Mouse (Mus musculus) ovary, postnatal 36 days (tissue): ENCODE measurements around the gene Adamts1.
A peak's percentile ranks its signal among the peaks of the same experiment; 100 is the strongest.

Experiments used
- DNase-seq: peaks from one replicate; pipeline ENCODE4 v3.0.0; 2022; ENCODE audit warnings: low spot score, mixed read lengths

Gene Adamts1

DNA sequence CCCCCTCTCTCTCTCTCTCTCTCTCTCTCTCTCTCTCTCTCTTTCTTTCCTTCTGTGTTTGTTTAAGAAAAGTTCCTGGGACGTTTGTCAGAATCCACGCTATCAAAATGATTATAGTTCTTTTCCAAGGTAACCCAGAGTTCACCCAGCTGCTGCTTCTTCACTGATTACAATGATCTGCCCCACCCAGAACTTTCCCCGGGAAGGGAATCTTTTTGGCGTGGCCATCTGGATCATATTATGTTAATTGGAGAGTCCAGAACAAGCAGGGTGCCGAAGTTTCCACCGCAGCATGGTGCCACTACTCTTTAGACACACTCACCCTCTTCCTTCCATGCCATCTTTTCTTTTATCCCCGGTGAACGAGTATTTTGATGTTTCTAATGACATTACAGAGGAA, 37.2 kb downstream of the Adamts1 start:
- no peak for DNase-seq

DNA sequence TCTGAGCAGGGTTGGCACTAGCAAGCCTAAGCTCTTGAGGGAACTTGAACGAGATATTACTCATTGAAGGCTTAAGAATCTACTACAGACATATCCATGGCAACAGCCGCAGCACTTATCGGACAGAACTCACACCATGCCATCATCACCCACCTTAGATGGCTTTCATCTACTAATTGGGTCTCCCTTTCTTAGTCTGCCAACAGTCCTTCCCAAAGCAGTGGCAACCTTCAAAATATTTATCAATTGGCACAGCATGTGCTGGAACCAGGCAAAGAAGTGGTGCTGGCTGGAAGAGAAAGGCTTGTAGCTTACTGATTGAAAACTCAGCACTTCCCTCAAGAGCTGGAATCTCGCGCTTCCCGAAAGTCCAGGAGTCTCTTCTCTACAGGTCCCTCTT, 37.7 kb downstream of the Adamts1 start:
- no peak for DNase-seq

DNA sequence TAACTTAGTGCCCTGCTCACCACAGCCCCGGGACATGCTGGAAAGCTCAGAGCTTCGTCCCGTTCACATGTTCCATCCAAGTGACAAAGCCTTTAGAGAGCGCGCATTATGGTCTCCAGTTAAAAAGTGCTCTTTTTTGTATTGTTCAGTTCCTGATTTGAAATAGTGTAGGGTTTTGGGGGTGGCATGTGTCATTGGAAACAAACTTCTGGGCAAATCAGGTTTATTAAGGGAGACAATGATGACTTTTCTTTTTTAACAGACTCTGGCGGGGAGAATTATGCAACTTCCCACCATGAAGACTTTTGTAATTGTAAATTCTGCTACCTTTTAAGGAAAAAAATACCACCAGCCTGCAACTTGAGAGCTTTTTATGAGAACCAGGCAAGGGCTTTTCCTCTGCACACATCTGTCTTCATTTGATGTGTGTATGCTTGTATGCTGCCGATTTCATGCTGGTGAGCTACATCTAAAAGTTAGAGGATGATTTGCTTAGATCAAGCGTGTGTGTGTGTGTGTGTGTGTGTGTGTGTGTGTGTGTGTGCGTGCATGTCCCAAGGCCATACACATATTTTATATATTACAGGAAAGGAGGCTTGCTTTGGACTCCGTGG, 40.8 kb downstream of the Adamts1 start:
- DNase-seq = no peak

DNA sequence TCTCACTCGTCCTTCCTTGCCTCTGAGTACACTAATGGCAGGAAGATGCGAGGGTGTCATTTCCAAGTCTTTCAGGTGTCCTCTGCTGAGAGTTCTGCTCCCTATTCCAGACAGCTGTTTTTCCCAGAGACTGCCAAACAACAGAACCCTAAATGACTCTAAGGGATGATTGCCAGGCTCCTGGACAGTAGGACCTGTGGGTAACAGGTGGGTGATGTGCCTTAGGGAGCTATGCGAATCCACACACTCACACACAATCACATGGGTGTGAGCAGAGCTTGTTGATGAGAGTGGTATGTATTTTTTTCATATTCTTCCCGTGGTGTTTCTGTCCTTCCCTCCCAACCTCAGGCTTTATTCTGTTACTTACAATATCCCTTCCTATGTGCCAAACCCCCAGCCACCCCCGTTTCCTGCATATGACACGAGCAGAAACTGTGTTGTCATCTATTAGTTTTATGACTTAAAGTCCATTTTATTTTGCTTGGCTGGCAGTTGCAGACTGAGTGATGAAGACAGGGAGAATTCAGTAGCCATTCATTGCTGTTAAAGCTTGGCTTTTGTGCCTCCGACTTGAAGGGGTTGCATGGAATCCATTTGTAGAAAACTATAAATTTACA, 41.8 kb downstream of the Adamts1 start:
- DNase-seq = no peak

DNA sequence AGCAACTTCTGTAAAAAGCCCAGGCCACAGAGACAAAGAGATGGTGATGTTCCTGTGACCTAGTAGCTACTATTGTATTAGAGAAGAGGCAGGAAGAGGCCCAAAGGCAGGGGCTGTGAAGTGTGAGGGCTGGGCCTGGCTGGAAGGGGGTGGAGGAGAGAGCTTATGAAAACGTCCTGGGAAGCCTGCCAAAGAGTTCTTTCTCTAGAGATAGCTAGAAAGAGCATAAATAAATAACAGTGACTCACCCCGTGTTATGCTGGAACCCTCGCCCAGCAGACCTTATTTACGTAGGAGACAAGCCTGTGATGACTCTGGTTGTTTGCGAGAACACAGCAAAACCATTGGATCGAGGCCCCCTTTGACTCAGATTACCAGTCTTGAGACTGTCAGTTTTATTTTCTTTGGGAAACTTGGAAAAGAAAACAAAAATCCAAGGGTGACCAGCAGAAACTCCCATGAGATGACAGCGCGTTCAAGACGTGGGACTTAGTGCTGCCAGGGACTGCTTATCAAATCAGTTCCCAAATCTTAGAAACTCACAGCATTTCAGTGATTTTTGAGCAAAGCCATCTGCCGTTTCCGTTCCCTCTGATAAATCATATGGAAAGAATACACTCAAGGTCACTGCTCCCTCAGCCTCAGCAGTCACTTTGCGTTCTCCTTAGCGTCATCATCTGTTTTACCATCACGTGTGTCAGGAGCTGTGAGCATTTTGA, 46.7 kb downstream of the Adamts1 start:
- DNase-seq = peak; percentile 49

DNA sequence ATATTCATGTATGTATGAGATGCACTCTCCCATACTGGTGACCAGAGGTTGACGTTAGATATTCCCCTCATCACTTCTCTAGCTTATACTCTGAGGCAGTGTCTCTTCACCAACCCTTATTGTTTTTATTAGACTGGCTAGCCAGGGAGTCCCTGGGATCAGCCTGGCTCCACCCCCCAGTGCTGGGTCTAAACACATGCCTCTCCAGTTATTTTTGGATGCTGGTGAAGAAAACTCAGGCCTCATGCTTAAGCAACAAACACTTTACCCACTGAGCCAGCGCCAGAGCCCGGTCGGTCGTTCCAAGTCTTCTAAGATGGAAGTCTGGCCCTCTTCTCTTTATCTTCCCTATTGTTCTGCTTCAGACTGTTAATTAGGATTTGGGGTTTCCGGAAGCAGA, 53.6 kb downstream of the Adamts1 start:
- peak; percentile 16 for DNase-seq

DNA sequence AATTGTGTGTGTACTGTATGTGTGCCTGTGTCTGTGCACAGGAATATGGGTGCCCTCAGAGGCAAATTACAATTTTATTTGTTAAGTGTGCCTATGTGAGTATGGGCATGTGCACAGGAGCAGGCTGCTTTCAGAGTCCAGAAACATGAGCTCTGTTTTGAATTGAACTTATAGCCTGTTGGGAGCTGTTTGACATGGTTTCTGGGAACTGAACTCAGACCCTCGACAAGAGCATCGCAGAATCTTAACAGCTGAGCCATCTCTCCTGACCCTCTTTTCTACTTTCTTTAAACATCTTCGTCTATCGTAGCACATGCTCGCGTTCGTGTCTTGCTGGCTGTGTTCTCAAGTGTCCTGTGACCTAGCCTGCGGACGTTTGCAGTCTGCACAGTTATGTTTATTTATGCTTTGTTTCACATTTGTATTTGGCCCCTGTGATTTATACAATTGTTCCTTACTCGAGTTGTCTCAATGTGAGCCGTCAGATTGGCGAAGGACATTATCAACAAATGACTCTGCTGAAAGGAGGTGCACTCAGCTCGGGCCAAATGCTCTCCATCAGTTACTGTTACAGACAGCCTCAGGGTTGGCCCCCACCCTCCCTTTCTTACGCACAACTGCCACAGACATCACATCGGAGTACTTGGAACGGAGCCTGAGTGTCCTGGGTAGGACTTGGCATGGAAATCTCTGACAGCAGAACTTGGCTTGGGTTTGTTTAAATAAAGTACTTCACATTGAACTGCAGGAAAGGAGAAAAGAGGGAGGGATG, 55.1 kb downstream of the Adamts1 start:
- DNase-seq = peak; percentile 28

DNA sequence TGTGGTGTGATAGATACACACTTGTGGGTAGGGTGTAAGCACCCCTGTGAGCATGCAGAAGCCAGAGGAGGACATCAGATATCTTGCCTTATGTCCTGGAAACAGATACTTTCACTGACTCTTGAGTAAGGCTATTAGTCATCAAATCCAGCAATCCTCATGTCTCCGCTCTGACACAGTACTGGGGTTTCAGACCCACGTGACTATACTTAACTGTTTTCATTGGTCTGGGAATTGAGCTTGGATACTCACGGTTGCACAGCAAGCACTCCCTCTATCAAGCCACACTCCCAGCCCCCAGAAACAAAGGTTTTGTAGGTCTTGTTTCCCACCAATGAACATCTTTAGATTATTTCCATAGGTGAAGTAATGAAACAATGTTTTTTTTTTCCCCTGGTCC, 56.5 kb downstream of the Adamts1 start:
- no peak for DNase-seq
